Mouse (Mus musculus): ENCODE measurements around the gene D930020B18Rik. TPM values are rescaled to one million over a fixed set of nuclear protein-coding genes. Genes with fewer than 3 reads are reported as not detected.

D930020B18Rik gene
- polyA plus RNA-seq, 1 experiment from 2014 or later: 1.4 TPM

GRCm38 (mm10) chr10:121742336-121742735 is 100.9 kb downstream of the D930020B18Rik start:
- no peaks in the 10 kb centered on the region for H3K36me3 ChIP-seq (replicated peaks; ENCODE audit: control insufficient read depth, insufficient read depth, low read depth, low read length)
- no peak for ATAC-seq (replicated peaks; ENCODE audit: insufficient number of reproducible peaks, low FRiP score, low TSS enrichment, low read depth)
- no peaks in the 10 kb centered on the region for H3K27me3 ChIP-seq (ENCODE audit: control insufficient read depth, insufficient read depth, low read length)
- H3K4me1 ChIP-seq (ENCODE audit: control insufficient read depth, insufficient read depth, low read length): no peaks in the 10 kb centered on the region
- H3K27ac ChIP-seq (replicated peaks; ENCODE audit: low read depth, low read length): no peak overlapping the region
- no peaks in the 10 kb centered on the region for H3K9me3 ChIP-seq (replicated peaks; ENCODE audit: control insufficient read depth, low read length)
- no peak overlapping the region for H3K4me3 ChIP-seq (ENCODE audit: low read depth, low read length)
- H3K4me2 ChIP-seq (ENCODE audit: low read depth, low read length): no peak overlapping the region
- 26% methylated on average over 4 of the region's 4 CpGs for WGBS
- no peak for DNase-seq (ENCODE audit: low spot score)
- no peak overlapping the region for H3K9ac ChIP-seq (replicated peaks; ENCODE audit: low read length)

Small RNA genes lying within 50 kb of the gene (microRNA-seq; reads per million reads assigned to microRNA genes)
- not detected for gene Gm24330 (ENCODE audit: borderline number of aligned reads)

Other genes starting within 250 kb of the D930020B18Rik start
- 20.6 and 21.4 TPM in 2 replicates for gene Rassf3, start 165.2 kb upstream of the D930020B18Rik start, polyA plus RNA-seq (2014; fragmentation: Nextera tagmentation; extraction: Ambion mirVana)
- gene Tbk1, start 54.8 kb upstream of the D930020B18Rik start, polyA plus RNA-seq (2014; fragmentation: Nextera tagmentation; extraction: Ambion mirVana): 34.7 and 35.2 TPM in 2 replicates
- gene Xpot, start 15.3 kb upstream of the D930020B18Rik start, polyA plus RNA-seq (2014; fragmentation: Nextera tagmentation; extraction: Ambion mirVana): 64.4 and 75.7 TPM in 2 replicates
- 2.3 and 3.1 TPM in 2 replicates for gene BC048403, start 98.3 kb downstream of the D930020B18Rik start, polyA plus RNA-seq (2014; fragmentation: Nextera tagmentation; extraction: Ambion mirVana)

Measured in embryonic facial prominence, embryonic 11.5 days (tissue).